Mouse (Mus musculus) R1 (cell line): ENCODE data around the gene Prkaca.
A peak's percentile ranks its signal among the peaks of the same experiment; 100 is the strongest.

Experiments
- DNase-seq: peaks from one replicate; pipeline ENCODE4 v3.0.0-alpha.2; 2018; ENCODE audit warnings: low read depth, low spot score

The Prkaca gene

GRCm38 (mm10) chr8:84029272-84029671 is 56.5 kb downstream of the Prkaca start:
- peak; percentile 86 for DNase-seq

- no peak for DNase-seq
Observed at GRCm38 (mm10) chr8:84032777-84033176, 60.0 kb downstream of the Prkaca start.

- DNase-seq = no peak
Observed at GRCm38 (mm10) chr8:84038015-84038414, 65.2 kb downstream of the Prkaca start.

GRCm38 (mm10) chr8:84039050-84039449 is 66.3 kb downstream of the Prkaca start:
- peak; percentile 92 for DNase-seq

GRCm38 (mm10) chr8:84042066-84042947 is 69.5 kb downstream of the Prkaca start, which contains the start of gene Il27ra:
Gene Il27ra, minus strand, starts transcription at chr8:84042589.
- peak; percentile 57 for DNase-seq

- no peak for DNase-seq
Observed at GRCm38 (mm10) chr8:84042948-84043342, 70.2 kb downstream of the Prkaca start.

- peak; percentile 33 for DNase-seq
Observed at GRCm38 (mm10) chr8:84044103-84044502, 71.3 kb downstream of the Prkaca start.

GRCm38 (mm10) chr8:84044900-84045299 is 72.1 kb downstream of the Prkaca start, which contains the start of gene Rln3:
Gene Rln3, minus strand, starts transcription at chr8:84045000.
- DNase-seq = no peak
